Mouse (Mus musculus) stomach, postnatal 0 days (tissue): ENCODE results near the gene Plcz1.

Source experiments
- CTCF ChIP-seq: IDR thresholded peaks from 2 replicates; pipeline ENCODE4 v1.5.1; 2016; ENCODE audit warnings: antibody characterized with exemption, low read depth, mild to moderate bottlenecking, moderate library complexity
- EP300 ChIP-seq: optimal IDR thresholded peaks from 2 replicates; pipeline ENCODE3; 2016; ENCODE audit warnings: antibody characterized with exemption

DNA sequence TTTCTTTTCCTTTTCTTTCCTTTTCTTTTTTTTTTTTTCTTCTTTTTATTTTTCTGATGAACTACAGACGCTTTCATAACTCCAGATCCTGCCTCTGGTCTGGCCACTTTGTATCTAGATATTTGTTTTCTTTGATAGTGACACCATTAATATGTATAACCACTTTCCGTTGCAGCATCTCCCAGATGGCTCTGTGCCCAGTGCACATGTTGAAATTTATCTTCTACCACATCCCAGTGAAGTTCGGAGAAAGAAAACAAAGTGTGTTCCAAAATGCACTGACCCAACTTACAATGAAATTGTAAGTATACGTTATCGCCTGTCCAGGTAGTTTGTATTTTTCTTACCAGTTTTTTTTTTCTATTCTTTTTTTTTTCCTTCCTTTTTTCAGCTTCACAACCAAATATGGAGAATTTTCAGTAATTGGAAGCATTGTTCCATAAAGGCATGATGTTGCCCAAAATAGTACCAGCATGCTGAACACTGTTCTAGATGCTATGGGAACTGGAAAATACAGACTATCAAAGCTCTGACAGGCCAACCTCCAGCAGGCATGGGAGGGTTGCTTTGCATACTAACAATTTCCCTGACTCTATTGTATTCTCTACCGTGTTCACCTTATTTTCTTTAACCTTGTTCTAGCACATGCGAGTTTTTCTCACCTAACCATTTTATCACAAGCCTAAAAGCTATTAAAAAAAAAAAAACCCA, 83.6 kb downstream of the Plcz1 start:
- TF ChIP-seq CTCF (no peak), EP300 (no peak)
